Mouse (Mus musculus): ENCODE measurements around the gene Gm26566. TPM values are rescaled to one million over a fixed set of nuclear protein-coding genes. Genes with fewer than 3 reads are reported as not detected.
A peak's percentile ranks its signal among the peaks of the same experiment; 100 is the strongest.
"Not testable (repeated sequence)": the region's sequence is repeated elsewhere in the genome, so short reads cannot be mapped to it uniquely, and the experiment has no call there.

The Gm26566 gene
- polyA plus RNA-seq, 1 experiment from 2014 or later = 1.2 TPM

DNA sequence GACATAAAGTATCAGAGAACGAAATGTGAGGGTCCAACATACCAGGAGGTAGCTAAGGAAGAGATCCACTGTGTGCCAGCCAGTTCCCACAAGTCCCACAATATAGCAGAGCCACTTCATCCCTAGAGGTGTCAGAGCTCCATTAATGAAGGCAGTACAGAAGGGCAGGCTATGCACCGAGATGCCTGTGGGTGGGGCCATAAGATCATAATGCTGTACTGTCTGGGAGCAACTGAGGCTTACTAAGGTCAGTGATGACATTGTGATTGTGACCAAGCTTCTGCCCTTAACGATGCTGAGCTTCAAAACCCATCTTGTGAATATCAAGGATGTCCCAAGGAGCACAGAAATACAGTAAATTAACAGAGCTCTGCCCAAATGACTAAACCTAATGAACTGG lies 22.6 kb downstream of the Gm26566 start:
- Histone ChIP-seq H3K4me1 (no peaks in the 10 kb centered on the region), H3K9ac (no peak overlapping the region), H3K27ac (no peak overlapping the region), H3K36me3 (replicated peaks) (no peaks in the 10 kb centered on the region), H3K9me3 (no peaks in the 10 kb centered on the region), H3K27me3 (replicated peaks) (no peaks in the 10 kb centered on the region), H3K4me3 (no peak overlapping the region), H3K4me2 (no peak overlapping the region)
- 75% methylated on average over 3 of the region's 3 CpGs for WGBS
- ATAC-seq (replicated peaks) = no peak

DNA sequence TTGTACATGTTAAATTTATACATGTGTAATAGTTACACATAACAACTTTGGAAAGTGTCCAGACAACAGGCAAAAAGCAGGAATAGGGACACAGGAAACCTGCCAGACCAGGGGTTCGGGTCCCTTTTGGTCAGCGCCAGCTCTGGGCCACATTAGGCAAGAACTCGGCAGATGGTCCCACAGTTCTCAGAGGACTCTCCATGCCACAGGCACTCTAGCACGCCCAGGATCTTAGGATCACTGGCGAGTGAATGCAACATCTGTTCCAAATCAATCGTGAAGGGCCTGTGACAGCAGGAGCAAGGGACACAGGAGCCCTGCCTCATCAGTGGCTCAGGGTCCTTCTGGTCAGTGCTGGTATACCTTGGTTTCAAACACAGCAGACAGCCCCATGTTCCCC lies 28.3 kb downstream of the Gm26566 start:
- H3K27me3 ChIP-seq (replicated peaks) = no peaks in the 10 kb centered on the region
- H3K9me3 ChIP-seq = no peaks in the 10 kb centered on the region
- ATAC-seq (replicated peaks) = no peak
- H3K4me1 ChIP-seq = no peaks in the 10 kb centered on the region
- H3K4me2 ChIP-seq = no peak overlapping the region
- no peak overlapping the region for H3K9ac ChIP-seq
- no peaks in the 10 kb centered on the region for H3K36me3 ChIP-seq (replicated peaks)
- no peak overlapping the region for H3K4me3 ChIP-seq
- 56% methylated on average over 6 of the region's 6 CpGs for WGBS
- no peak overlapping the region for H3K27ac ChIP-seq

DNA sequence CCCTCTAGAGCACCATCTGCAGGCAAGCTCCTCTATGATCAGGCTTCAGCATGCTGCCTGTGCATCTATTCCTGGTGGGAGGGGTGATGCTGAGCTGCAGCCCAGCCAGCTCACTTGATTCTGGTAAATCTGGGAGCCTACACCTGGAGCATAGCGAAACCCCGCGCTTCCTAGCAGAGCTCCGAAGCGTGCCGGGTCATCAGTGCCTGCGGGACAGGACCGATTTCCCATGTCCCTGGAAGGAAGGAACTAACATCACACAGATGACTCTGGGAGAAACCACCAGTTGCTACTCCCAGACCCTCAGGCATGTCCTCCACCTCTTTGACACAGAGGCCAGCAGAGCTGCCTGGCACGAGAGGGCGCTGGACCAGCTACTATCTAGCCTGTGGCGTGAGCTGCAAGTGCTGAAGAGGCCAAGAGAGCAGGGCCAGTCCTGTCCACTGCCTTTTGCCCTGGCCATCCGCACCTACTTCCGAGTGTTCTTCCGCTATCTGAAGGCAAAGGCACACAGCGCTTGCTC lies 33.3 kb downstream of the Gm26566 start, which contains the start of gene Gm13271:
Gene Gm13271, plus strand, starts transcription at position 51 of the 523 bp plus-strand sequence.
- not testable (repeated sequence) for H3K4me2 ChIP-seq; H3K9ac ChIP-seq; H3K27me3 ChIP-seq (replicated peaks); H3K36me3 ChIP-seq (replicated peaks); H3K4me3 ChIP-seq; H3K4me1 ChIP-seq; H3K27ac ChIP-seq; ATAC-seq (replicated peaks); H3K9me3 ChIP-seq
- WGBS = 77% methylated on average over 15 of the region's 15 CpGs

DNA sequence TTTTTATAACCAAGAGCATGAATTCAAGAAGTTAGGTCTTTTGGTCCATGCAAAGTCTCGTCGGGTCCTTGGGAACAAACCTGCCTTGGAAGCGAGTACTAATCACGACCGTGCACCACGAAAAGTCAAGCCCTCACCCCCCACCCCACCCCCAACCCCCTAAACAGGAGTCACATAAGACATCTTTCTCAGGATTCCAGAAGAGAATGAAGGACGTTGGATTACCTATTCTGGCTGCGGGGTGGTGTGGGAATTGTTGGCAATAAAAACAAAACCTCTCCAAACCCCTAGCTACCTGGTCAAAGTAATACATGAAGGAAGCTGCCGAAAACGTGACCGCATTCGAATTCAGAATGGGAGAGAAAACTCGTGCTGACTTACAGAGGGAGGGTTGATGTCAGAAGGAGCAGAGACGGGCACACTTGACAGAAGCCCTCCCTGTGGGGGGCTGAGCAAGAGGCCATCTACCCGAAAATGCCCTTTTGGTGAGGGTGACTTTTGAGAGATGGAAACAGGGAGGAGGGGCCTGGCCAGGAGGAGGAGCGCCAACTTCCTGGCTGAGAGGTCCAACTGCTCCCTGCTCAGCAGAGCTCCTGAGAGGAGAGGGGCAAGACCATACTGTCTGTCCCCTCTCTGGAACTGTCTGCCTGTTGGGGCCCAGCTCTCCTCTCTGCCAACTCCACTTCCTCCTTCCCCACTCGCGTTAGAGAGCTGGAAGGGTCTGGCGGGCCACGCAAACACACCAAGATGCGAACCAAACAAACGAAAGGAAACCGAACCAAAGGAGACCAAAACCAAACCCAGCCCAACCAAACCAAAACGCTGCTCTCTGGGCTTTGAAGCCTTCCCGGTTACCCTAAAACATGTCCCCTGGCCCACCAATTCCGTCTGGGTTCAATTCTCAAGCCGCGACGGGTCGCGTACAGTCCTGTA lies 35.2 kb downstream of the Gm26566 start:
- Histone ChIP-seq H3K4me3 (peak overlapping the region; percentile 47), H3K4me2 (peak overlapping the region; percentile 91), H3K9ac (peak overlapping the region; percentile 53), H3K27ac (peak overlapping the region; percentile 71)
- 9% methylated on average over 29 of the region's 31 CpGs for WGBS
- H3K4me1 ChIP-seq; H3K9me3 ChIP-seq; H3K36me3 ChIP-seq (replicated peaks); ATAC-seq (replicated peaks); H3K27me3 ChIP-seq (replicated peaks): not testable (repeated sequence)

DNA sequence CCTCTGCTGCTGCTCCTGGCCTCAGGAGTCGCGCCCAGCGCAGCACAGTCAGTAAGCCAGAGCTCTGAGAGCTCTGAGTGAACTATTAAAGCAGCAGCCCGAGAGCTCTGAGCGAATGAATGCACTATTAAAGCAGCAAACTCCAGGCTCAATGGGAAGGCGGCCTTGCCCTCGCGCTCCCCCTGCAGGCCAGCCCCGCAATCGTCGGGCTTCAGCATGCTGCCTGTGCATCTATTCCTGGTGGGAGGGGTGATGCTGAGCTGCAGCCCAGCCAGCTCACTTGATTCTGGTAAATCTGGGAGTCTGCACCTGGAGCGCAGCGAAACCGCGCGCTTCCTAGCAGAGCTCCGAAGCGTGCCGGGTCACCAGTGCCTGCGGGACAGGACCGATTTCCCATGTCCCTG lies 36.0 kb downstream of the Gm26566 start:
- Histone ChIP-seq H3K4me2 (peak overlapping the region; percentile 91), H3K9ac (peak overlapping the region; percentile 53), H3K27ac (peak overlapping the region; percentile 71), H3K4me3 (peak overlapping the region; percentile 47)
- 0% methylated on average over 21 of the region's 21 CpGs for WGBS
- not testable (repeated sequence) for H3K36me3 ChIP-seq (replicated peaks); H3K4me1 ChIP-seq; H3K9me3 ChIP-seq; H3K27me3 ChIP-seq (replicated peaks)
- peak; percentile 100 for ATAC-seq (replicated peaks)

DNA sequence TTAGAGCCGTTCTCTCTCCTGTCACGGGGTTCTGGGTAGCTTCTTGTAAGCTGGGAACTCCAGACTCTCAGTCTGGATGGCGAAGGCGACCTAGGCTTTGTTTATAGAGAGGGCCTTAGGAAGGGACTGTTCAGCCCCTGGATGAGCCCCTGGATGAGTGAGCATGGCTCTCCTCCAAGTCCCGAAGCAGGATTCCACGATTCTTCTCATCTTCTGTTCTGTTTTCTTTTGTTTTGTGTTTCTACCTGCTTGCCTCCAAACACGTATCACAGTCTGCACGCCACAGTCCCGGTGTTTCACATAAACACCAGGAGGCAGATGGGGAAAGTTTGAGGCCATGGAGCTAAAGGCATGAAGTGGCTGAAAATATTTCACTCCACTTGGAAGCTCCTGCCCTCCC lies 37.1 kb downstream of the Gm26566 start:
- WGBS = 84% methylated on average over 9 of the region's 9 CpGs
- H3K4me3 ChIP-seq; H3K27ac ChIP-seq; H3K9ac ChIP-seq; H3K36me3 ChIP-seq (replicated peaks); H3K9me3 ChIP-seq; H3K27me3 ChIP-seq (replicated peaks); H3K4me2 ChIP-seq; H3K4me1 ChIP-seq; ATAC-seq (replicated peaks): not testable (repeated sequence)

DNA sequence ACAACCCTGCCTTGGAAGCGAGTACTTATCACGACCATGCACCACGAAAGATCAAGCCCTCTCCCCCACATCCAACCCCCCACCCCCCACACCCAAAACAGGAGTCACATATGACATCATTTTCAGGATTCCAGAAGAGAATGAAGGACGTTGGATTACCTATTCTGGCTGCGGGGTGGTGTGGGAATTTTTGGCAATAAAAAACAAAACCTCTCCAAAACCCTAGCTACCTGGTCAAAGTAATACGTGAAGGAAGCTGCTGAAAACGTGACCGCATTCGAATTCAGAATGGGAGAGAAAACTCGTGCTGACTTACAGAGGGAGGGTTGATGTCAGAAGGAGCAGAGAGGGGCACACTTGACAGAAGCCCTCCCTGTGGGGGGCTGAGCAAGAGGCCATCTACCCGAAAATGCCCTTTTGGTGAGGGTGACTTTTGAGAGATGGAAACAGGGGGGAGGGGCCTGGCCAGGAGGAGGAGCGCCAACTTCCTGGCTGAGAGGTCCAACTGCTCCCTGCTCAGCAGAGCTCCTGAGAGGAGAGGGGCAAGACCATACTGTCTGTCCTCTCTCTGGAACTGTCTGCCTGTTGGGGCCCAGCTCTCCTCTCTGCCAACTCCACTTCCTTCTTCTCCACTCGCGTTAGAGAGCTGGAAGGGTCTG lies 38.1 kb downstream of the Gm26566 start, which contains the start of gene Gm13283:
Gene Gm13283, plus strand, starts transcription at position 510 of the 659 bp plus-strand sequence.
- not testable (repeated sequence) for H3K9me3 ChIP-seq; H3K36me3 ChIP-seq (replicated peaks); ATAC-seq (replicated peaks); H3K27ac ChIP-seq; H3K27me3 ChIP-seq (replicated peaks); H3K4me1 ChIP-seq; H3K9ac ChIP-seq
- WGBS = 24% methylated on average over 10 of the region's 14 CpGs
- Histone ChIP-seq H3K4me2 (peak within 1 kb of the TSS; percentile 69), H3K4me3 (peak within 1 kb of the TSS; percentile 34)

DNA sequence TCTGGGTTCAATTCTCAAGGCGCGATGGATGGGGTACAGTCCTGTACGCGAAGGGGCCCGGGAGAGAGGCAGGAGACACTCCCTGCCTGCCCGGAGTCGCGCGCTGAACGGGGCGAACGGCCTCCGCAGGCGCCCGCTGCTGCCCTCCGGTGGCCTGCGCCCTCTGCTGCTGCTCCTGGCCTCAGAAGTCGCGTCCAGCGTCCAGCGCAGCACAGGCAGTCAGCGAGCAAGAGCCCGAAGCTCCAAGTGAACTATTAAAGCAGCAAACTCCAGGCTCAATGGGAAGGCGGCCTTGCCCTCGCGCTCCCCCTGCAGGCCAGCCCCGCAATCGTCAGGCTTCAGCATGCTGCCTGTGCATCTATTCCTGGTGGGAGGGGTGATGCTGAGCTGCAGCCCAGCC lies 38.8 kb downstream of the Gm26566 start:
- ATAC-seq (replicated peaks); H3K4me1 ChIP-seq; H3K9ac ChIP-seq; H3K27me3 ChIP-seq (replicated peaks); H3K9me3 ChIP-seq; H3K27ac ChIP-seq; H3K36me3 ChIP-seq (replicated peaks): not testable (repeated sequence)
- peak overlapping the region; percentile 69 for H3K4me2 ChIP-seq
- peak overlapping the region; percentile 34 for H3K4me3 ChIP-seq
- 0% methylated on average over 23 of the region's 28 CpGs for WGBS

DNA sequence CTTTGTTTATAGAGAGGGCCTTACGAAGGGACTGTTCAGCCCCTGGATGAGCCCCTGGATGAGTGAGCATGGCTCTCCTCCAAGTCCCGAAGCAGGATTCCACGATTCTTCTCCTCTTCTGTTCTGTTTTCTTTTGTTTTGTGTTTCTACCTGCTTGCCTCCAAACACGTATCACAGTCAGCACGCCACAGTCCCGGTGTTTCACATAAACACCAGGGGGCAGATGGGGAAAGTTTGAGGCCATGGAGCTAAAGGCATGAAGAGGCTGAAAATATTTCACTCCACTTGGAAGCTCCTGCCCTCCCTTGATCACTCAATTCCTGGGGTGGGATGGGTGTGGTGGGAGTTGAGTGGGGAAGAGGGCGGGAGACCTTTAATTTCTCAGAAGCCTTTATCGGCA lies 40.2 kb downstream of the Gm26566 start:
- H3K27ac ChIP-seq; H3K4me3 ChIP-seq; H3K36me3 ChIP-seq (replicated peaks); ATAC-seq (replicated peaks); H3K9ac ChIP-seq; H3K9me3 ChIP-seq; H3K4me2 ChIP-seq; H3K27me3 ChIP-seq (replicated peaks); H3K4me1 ChIP-seq: not testable (repeated sequence)
- 64% methylated on average over 6 of the region's 8 CpGs for WGBS

DNA sequence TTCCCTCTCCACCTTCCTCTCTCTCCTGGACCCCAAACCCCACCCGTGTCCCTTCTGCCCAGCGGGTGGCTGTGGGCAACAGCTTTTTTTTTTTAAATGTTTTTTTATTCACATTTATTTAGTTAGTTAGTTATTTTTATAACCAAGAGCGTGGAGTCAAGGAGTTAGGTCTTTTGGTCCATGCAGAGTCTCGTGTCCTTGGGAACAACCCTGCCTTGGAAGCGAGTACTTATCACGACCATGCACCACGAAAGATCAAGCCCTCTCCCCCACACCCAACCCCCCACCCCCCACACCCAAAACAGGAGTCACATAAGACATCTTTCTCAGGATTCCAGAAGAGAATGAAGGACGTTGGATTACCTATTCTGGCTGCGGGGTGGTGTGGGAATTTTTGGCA lies 40.7 kb downstream of the Gm26566 start:
- not testable (repeated sequence) for H3K4me1 ChIP-seq; H3K9me3 ChIP-seq; H3K9ac ChIP-seq; H3K4me3 ChIP-seq; H3K27me3 ChIP-seq (replicated peaks); H3K4me2 ChIP-seq; H3K36me3 ChIP-seq (replicated peaks); H3K27ac ChIP-seq; ATAC-seq (replicated peaks)
- WGBS = 43% methylated on average over 9 of the region's 9 CpGs

DNA sequence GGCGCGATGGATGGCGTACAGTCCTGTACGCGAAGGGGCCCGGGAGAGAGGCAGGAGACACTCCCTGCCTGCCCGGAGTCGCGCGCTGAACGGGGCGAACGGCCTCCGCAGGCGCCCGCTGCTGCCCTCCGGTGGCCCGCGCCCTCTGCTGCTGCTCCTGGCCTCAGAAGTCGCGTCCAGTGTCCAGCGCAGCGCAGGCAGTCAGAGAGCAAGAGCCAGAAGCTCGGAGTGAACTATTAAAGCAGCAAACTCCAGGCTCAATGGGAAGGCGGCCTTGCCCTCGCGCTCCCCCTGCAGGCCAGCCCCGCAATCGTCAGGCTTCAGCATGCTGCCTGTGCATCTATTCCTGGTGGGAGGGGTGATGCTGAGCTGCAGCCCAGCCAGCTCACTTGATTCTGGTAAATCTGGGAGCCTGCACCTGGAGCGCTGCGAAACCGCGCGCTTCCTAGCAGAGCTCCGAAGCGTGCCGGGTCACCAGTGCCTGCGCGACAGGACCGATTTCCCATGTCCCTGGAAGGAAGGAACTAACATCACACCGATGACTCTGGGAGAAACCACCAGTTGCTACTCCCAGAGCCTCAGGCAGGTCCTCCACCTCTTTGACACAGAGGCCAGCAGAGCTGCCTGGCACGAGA lies 41.9 kb downstream of the Gm26566 start:
- peak overlapping the region; percentile 63 for H3K4me2 ChIP-seq
- not testable (repeated sequence) for H3K27ac ChIP-seq; H3K4me1 ChIP-seq; H3K36me3 ChIP-seq (replicated peaks); H3K9ac ChIP-seq; ATAC-seq (replicated peaks); H3K9me3 ChIP-seq; H3K27me3 ChIP-seq (replicated peaks)
- WGBS = 3% methylated on average over 33 of the region's 42 CpGs
- H3K4me3 ChIP-seq = peak overlapping the region; percentile 38
